Mouse (Mus musculus) hindbrain, embryonic 12.5 days (tissue): ENCODE measurements around the gene Sema3f. TPM values are rescaled to one million over a fixed set of nuclear protein-coding genes. Genes with fewer than 3 reads are reported as not detected.
A peak's percentile ranks its signal among the peaks of the same experiment; 100 is the strongest.

Source experiments
- ATAC-seq: fragments of 200-750 bp; cut with Nextera tagmentation; 2 replicates; pipeline ENCODE4 v1.8.0; 2017; ENCODE audit warnings: moderate TSS enrichment; ENCODE audit not compliant: low FRiP score
- H3K27ac ChIP-seq: fragments of 300-500 bp; sonication (generic); 2 replicates; pipeline ENCODE4 v1.5.1; 2016; ENCODE audit warnings: mild to moderate bottlenecking
- H3K27me3 ChIP-seq: fragments of 300-500 bp; sonication (generic); 2 replicates; pipeline ENCODE4 v1.6.1; 2016; ENCODE audit warnings: mild to moderate bottlenecking
- H3K36me3 ChIP-seq: fragments of 300-500 bp; sonication (generic); 2 replicates; pipeline ENCODE4 v1.6.1; 2016; ENCODE audit warnings: mild to moderate bottlenecking
- H3K4me1 ChIP-seq: fragments of 300-500 bp; sonication (generic); 2 replicates; pipeline ENCODE4 v1.6.1; 2016
- H3K4me2 ChIP-seq: fragments of 300-500 bp; sonication (generic); replicated peaks from 2 replicates; pipeline ENCODE4 v1.6.1; 2016; ENCODE audit warnings: mild to moderate bottlenecking
- H3K4me3 ChIP-seq: fragments of 300-500 bp; sonication (generic); 2 replicates; pipeline ENCODE4 v1.5.1; 2016; ENCODE audit warnings: mild to moderate bottlenecking
- H3K9ac ChIP-seq: fragments of 300-500 bp; sonication (generic); 2 replicates; pipeline ENCODE4 v1.6.1; 2016; ENCODE audit warnings: mild to moderate bottlenecking, moderate library complexity
- H3K9me3 ChIP-seq: fragments of 300-500 bp; sonication (generic); replicated peaks from 2 replicates; pipeline ENCODE4 v1.6.1; 2016; ENCODE audit warnings: mild to moderate bottlenecking
- WGBS: fragments of 180-500 bp; shearing (Covaris S2); methylation state at CpG from one replicate; pipeline ENCODE4 v1.1.7; 2016; 5-methylcytosine and 5-hydroxymethylcytosine counted together
- polyA plus RNA-seq: library from polyadenylated mRNA; unstranded; fragments of >200 nt; fragmentation: Nextera tagmentation; extraction: Ambion mirVana; gene quantifications from 2 replicates; pipeline ENCODE4 v1.2.1, GENCODE M21; 2016

Gene Sema3f
- polyA plus RNA-seq, 1 experiment from 2014 or later, result 28.3 TPM

GRCm38 (mm10) chr9:107734567-107734971 lies 24.3 kb upstream of the Sema3f start:
- Histone ChIP-seq H3K4me3 (no peak overlapping the region), H3K4me2 (peak overlapping the region; percentile 44), H3K27me3 (no peaks in the 10 kb centered on the region), H3K27ac (peak overlapping the region; percentile 78), H3K9ac (no peak overlapping the region), H3K4me1 (peaks cover 51% of the 10 kb centered on the region), H3K36me3 (peaks cover 9% of the 10 kb centered on the region), H3K9me3 (no peaks in the 10 kb centered on the region)
- WGBS, result 19% methylated on average over 7 of the region's 7 CpGs
- ATAC-seq, result no peak

GRCm38 (mm10) chr9:107729709-107730108 lies 19.4 kb upstream of the Sema3f start:
- no peaks in the 10 kb centered on the region for H3K9me3 ChIP-seq
- H3K4me3 ChIP-seq, result no peak overlapping the region
- peak overlapping the region; percentile 57; the same call in 1 of the 2 replicates for H3K27ac ChIP-seq
- H3K4me1 ChIP-seq, result peaks cover 51% of the 10 kb centered on the region
- no peak overlapping the region for H3K9ac ChIP-seq
- ATAC-seq, result peak; percentile 4; the same call in 1 of the 2 replicates
- H3K36me3 ChIP-seq, result no peaks in the 10 kb centered on the region
- H3K4me2 ChIP-seq, result peak overlapping the region; percentile 15; the same call in 1 of the 2 replicates
- no peaks in the 10 kb centered on the region for H3K27me3 ChIP-seq
- 8% methylated on average over 3 of the region's 3 CpGs for WGBS

GRCm38 (mm10) chr9:107728919-107729670 lies 18.8 kb upstream of the Sema3f start:
- ATAC-seq, result no peak; the same call in 1 of the 2 replicates
- Histone ChIP-seq H3K27ac (peak overlapping the region; percentile 57), H3K9ac (no peak overlapping the region), H3K4me1 (peaks cover 51% of the 10 kb centered on the region), H3K4me3 (no peak overlapping the region), H3K27me3 (no peaks in the 10 kb centered on the region), H3K36me3 (no peaks in the 10 kb centered on the region), H3K9me3 (no peaks in the 10 kb centered on the region), H3K4me2 (0 out of 2 replicates have a peak overlapping the region, but pooled peaks have one; percentile 15)
- WGBS, result 74% methylated on average over 6 of the region's 6 CpGs

GRCm38 (mm10) chr9:107727041-107727440 lies 16.8 kb upstream of the Sema3f start:
- H3K4me1 ChIP-seq, result peaks cover 69% of the 10 kb centered on the region
- H3K27ac ChIP-seq, result peak overlapping the region; percentile 31; the same call in 1 of the 2 replicates

GRCm38 (mm10) chr9:107724796-107725195 lies 14.5 kb upstream of the Sema3f start:
- no peak overlapping the region for H3K4me2 ChIP-seq
- H3K9me3 ChIP-seq, result no peaks in the 10 kb centered on the region
- no peaks in the 10 kb centered on the region; the same call in 1 of the 2 replicates for H3K27me3 ChIP-seq
- H3K27ac ChIP-seq, result no peak overlapping the region
- H3K9ac ChIP-seq, result no peak overlapping the region
- H3K4me1 ChIP-seq, result peaks cover 56% of the 10 kb centered on the region
- ATAC-seq, result no peak
- H3K36me3 ChIP-seq, result no peaks in the 10 kb centered on the region
- 80% methylated on average over 1 of the region's 1 CpGs for WGBS
- H3K4me3 ChIP-seq, result no peak overlapping the region

More at GRCm38 (mm10) chr9:107727041-107727440, 16.8 kb upstream of the Sema3f start:
- H3K36me3 ChIP-seq, result no peaks in the 10 kb centered on the region
- H3K9me3 ChIP-seq, result no peaks in the 10 kb centered on the region
- no peak overlapping the region for H3K4me3 ChIP-seq
- H3K4me2 ChIP-seq, result no peak overlapping the region
- 57% methylated on average over 3 of the region's 3 CpGs for WGBS
- H3K9ac ChIP-seq, result no peak overlapping the region
- no peaks in the 10 kb centered on the region for H3K27me3 ChIP-seq
- no peak for ATAC-seq

GRCm38 (mm10) chr9:107723794-107724531 lies 13.7 kb upstream of the Sema3f start:
- H3K4me2 ChIP-seq, result peak overlapping the region; percentile 32
- no peak overlapping the region for H3K4me3 ChIP-seq
- no peaks in the 10 kb centered on the region for H3K36me3 ChIP-seq
- ATAC-seq, result peak; percentile 77
- peak overlapping the region; percentile 79 for H3K27ac ChIP-seq
- no peaks in the 10 kb centered on the region for H3K9me3 ChIP-seq
- no peak overlapping the region for H3K9ac ChIP-seq
- H3K27me3 ChIP-seq, result no peaks in the 10 kb centered on the region; the same call in none of the 2 replicates
- 6% methylated on average over 10 of the region's 11 CpGs for WGBS
- H3K4me1 ChIP-seq, result peaks cover 47% of the 10 kb centered on the region

- peak; percentile 20 for ATAC-seq
- 16% methylated on average over 5 of the region's 6 CpGs for WGBS
- H3K9me3 ChIP-seq, result no peaks in the 10 kb centered on the region
- H3K4me3 ChIP-seq, result no peak overlapping the region
- peaks cover 44% of the 10 kb centered on the region for H3K4me1 ChIP-seq
- H3K36me3 ChIP-seq, result no peaks in the 10 kb centered on the region
- peak overlapping the region; percentile 79 for H3K27ac ChIP-seq
- H3K9ac ChIP-seq, result no peak overlapping the region
- H3K4me2 ChIP-seq, result peak overlapping the region; percentile 32; the same call in 1 of the 2 replicates
- no peaks in the 10 kb centered on the region; the same call in none of the 2 replicates for H3K27me3 ChIP-seq
These were observed 13.0 kb upstream of the Sema3f start for GRCm38 (mm10) chr9:107723292-107723691.

- Histone ChIP-seq H3K4me3 (no peak overlapping the region), H3K27ac (no peak overlapping the region), H3K27me3 (no peaks in the 10 kb centered on the region; the same call in none of the 2 replicates), H3K9ac (no peak overlapping the region), H3K9me3 (no peaks in the 10 kb centered on the region), H3K36me3 (no peaks in the 10 kb centered on the region), H3K4me2 (no peak overlapping the region), H3K4me1 (peaks cover 38% of the 10 kb centered on the region)
- no peak for ATAC-seq
- WGBS, result 89% methylated on average over 10 of the region's 10 CpGs
These were observed 8.7 kb upstream of the Sema3f start for GRCm38 (mm10) chr9:107718781-107719540.

GRCm38 (mm10) chr9:107716951-107717350 lies 6.7 kb upstream of the Sema3f start:
- no peak overlapping the region for H3K4me2 ChIP-seq
- no peaks in the 10 kb centered on the region for H3K36me3 ChIP-seq
- ATAC-seq, result no peak
- H3K4me1 ChIP-seq, result peaks cover 25% of the 10 kb centered on the region
- H3K9ac ChIP-seq, result no peak overlapping the region
- no peak overlapping the region for H3K4me3 ChIP-seq
- WGBS, result 37% methylated on average over 6 of the region's 6 CpGs
- no peak overlapping the region for H3K27ac ChIP-seq
- no peaks in the 10 kb centered on the region for H3K9me3 ChIP-seq
- H3K27me3 ChIP-seq, result peaks cover under 1% of the 10 kb centered on the region

- no peak overlapping the region for H3K27ac ChIP-seq
- H3K4me3 ChIP-seq, result no peak overlapping the region
- no peak overlapping the region for H3K4me2 ChIP-seq
- ATAC-seq, result no peak
- peaks cover 24% of the 10 kb centered on the region for H3K4me1 ChIP-seq
- no peaks in the 10 kb centered on the region for H3K9me3 ChIP-seq
- H3K9ac ChIP-seq, result no peak overlapping the region
- H3K27me3 ChIP-seq, result peaks cover 12% of the 10 kb centered on the region
- 87% methylated on average over 2 of the region's 2 CpGs for WGBS
- no peaks in the 10 kb centered on the region for H3K36me3 ChIP-seq
These were observed 5.4 kb upstream of the Sema3f start for GRCm38 (mm10) chr9:107715632-107716031.

- Histone ChIP-seq H3K27me3 (peaks cover 16% of the 10 kb centered on the region), H3K9me3 (no peaks in the 10 kb centered on the region), H3K27ac (peak overlapping the region; percentile 55; the same call in 1 of the 2 replicates), H3K9ac (no peak overlapping the region), H3K4me1 (peaks cover 31% of the 10 kb centered on the region), H3K4me3 (no peak overlapping the region), H3K36me3 (no peaks in the 10 kb centered on the region), H3K4me2 (0 out of 2 replicates have a peak overlapping the region, but pooled peaks have one; percentile 11)
- 18% methylated on average over 12 of the region's 12 CpGs for WGBS
- no peak for ATAC-seq
These were observed 4.1 kb upstream of the Sema3f start for GRCm38 (mm10) chr9:107714221-107714952.
